8 mouse cellular contexts compared by ENCODE assay signal in genomic region chr15:82341675-82342542, GRCm38 (mm10). TPM values are rescaled to one million over a fixed set of nuclear protein-coding genes. Genes with fewer than 3 reads are reported as not detected.
DNase-seq lines count a peak whose midpoint lies in the region; ATAC-seq lines count a peak whose summit lies in the region.

No protein-coding gene starts in this region.

- peak overlapping the region; percentile 96 for H3K9ac ChIP-seq in liver, embryonic 16.5 days (ENCODE audit: low read depth, low read length)

- no peak for ATAC-seq in CD4-positive, CD25-positive, alpha-beta regulatory T cell, adult 4 months
- ATAC-seq in liver, embryonic 16.5 days (ENCODE audit: low read depth), result peak; percentile 62

- peak; percentile 64 for DNase-seq in CD4-positive, CD25-positive, alpha-beta regulatory T cell, adult 2 months (ENCODE audit: low read depth, low spot score)
- peak; percentile 48 for DNase-seq in thymus, postnatal 4 days
- no peak for DNase-seq in thymus, adult 18-20 months
- no peak for DNase-seq in cerebellum, adult 9-10 months
- no peak for DNase-seq in layer of hippocampus, adult 9-10 months (ENCODE audit: low spot score)
- DNase-seq in gastrocnemius, adult 8-10 months (ENCODE audit: low spot score in 2 of 2), result no peak

- H3K27ac ChIP-seq in liver, embryonic 16.5 days (ENCODE audit: low read length), result peak overlapping the region; percentile 100

- H3K4me2 ChIP-seq in liver, embryonic 16.5 days (ENCODE audit: low read depth, low read length), result peak overlapping the region; percentile 94

- H3K36me3 ChIP-seq in liver, embryonic 16.5 days (ENCODE audit: control insufficient read depth, insufficient read depth), result peaks cover 12% of the 10 kb centered on the region

- H3K4me3 ChIP-seq in liver, embryonic 16.5 days (ENCODE audit: low read depth, low read length), result peak overlapping the region; percentile 69

- no peaks in the 10 kb centered on the region for H3K9me3 ChIP-seq in liver, embryonic 16.5 days (replicated peaks; ENCODE audit: control insufficient read depth, low read length)

- 8% methylated on average over 15 of the region's 15 CpGs for WGBS in liver, embryonic 16.5 days (ENCODE audit: insufficient replicate concordance)

- H3K4me1 ChIP-seq in liver, embryonic 16.5 days (ENCODE audit: control insufficient read depth, low read depth, low read length), result peaks cover 75% of the 10 kb centered on the region

- no peaks in the 10 kb centered on the region for H3K27me3 ChIP-seq in liver, embryonic 16.5 days (ENCODE audit: control insufficient read depth, insufficient read depth, low read depth, low read length)

RNA-seq across cellular contexts. Expression of gene Smdt1, which starts 3.1 kb away (rescaled TPM):
- 10 to 100 TPM; 76.9 to 95.0 TPM for polyA plus RNA-seq in CD4-positive, CD25-positive, alpha-beta regulatory T cell, adult 4 months (2017; shearing (Covaris generic))
- polyA plus RNA-seq in liver, embryonic 16.5 days (2015; fragmentation: Nextera tagmentation; extraction: Ambion mirVana), result 170 and 175 TPM in 2 replicates
- 100 to 1,000 TPM; 129 to 149 (median 142) TPM for total RNA-seq in gastrocnemius, adult 8-10 months (2022)

RNA-seq across cellular contexts. Expression of gene Pheta2, which starts 3.2 kb away (rescaled TPM):
- 1 to 10 TPM; 3.4 to 5.0 TPM for polyA plus RNA-seq in CD4-positive, CD25-positive, alpha-beta regulatory T cell, adult 4 months (2017; shearing (Covaris generic))
- polyA plus RNA-seq in liver, embryonic 16.5 days (2015; fragmentation: Nextera tagmentation; extraction: Ambion mirVana), result 38.9 and 43.4 TPM in 2 replicates
- total RNA-seq in gastrocnemius, adult 8-10 months (2022), result under 1 TPM; 0.17 to 0.43 (median 0.36) TPM

RNA-seq across cellular contexts. Expression of gene Naga, which starts 3.2 kb away (rescaled TPM):
- 10 to 100 TPM; 58.4 to 70.3 TPM for polyA plus RNA-seq in CD4-positive, CD25-positive, alpha-beta regulatory T cell, adult 4 months (2017; shearing (Covaris generic))
- polyA plus RNA-seq in liver, embryonic 16.5 days (2015; fragmentation: Nextera tagmentation; extraction: Ambion mirVana), result 48.2 and 51.1 TPM in 2 replicates
- 10 to 100 TPM in 2 of 4 experiments, 1 to 10 TPM in 2; 7.7 to 11.6 (median 10.1) TPM for total RNA-seq in gastrocnemius, adult 8-10 months (2022)

RNA-seq across cellular contexts. Expression of gene Ndufa6, which starts 12.2 kb away (rescaled TPM):
- polyA plus RNA-seq in CD4-positive, CD25-positive, alpha-beta regulatory T cell, adult 4 months (2017; shearing (Covaris generic)), result 100 to 1,000 TPM; 433 to 535 TPM
- polyA plus RNA-seq in liver, embryonic 16.5 days (2015; fragmentation: Nextera tagmentation; extraction: Ambion mirVana), result 348 and 350 TPM in 2 replicates
- total RNA-seq in gastrocnemius, adult 8-10 months (2022), result 100 to 1,000 TPM; 397 to 462 (median 441) TPM

RNA-seq across cellular contexts. Expression of gene Cyp2d22, which starts 38.2 kb away (rescaled TPM):
- 10 to 100 TPM; 10.7 to 12.5 TPM for polyA plus RNA-seq in CD4-positive, CD25-positive, alpha-beta regulatory T cell, adult 4 months (2017; shearing (Covaris generic))
- 20.1 and 20.6 TPM in 2 replicates for polyA plus RNA-seq in liver, embryonic 16.5 days (2015; fragmentation: Nextera tagmentation; extraction: Ambion mirVana)
- total RNA-seq in gastrocnemius, adult 8-10 months (2022), result 10 to 100 TPM in 3 of 4 experiments, 1 to 10 TPM in 1; 7.2 to 14.5 (median 11.5) TPM

Comparison
In these comparisons a context has a peak if more than half of its experiments do, and no peak if none do; other contexts are left out.
1. DNase-seq: peak in CD4-positive, CD25-positive, alpha-beta regulatory T cell, adult 2 months (single experiment) and thymus, postnatal 4 days (single experiment); none in thymus, adult 18-20 months (0 of 2), cerebellum, adult 9-10 months (single experiment), layer of hippocampus, adult 9-10 months (single experiment) and gastrocnemius, adult 8-10 months (0 of 2).